Mouse (Mus musculus) myocyte (in vitro differentiated cells): ENCODE measurements around the gene Ski. TPM values are rescaled to one million over a fixed set of nuclear protein-coding genes. Genes with fewer than 3 reads are reported as not detected.

Experiments
- H3K27me3 ChIP-seq: one replicate; pipeline ENCODE4 v1.6.1; 2011; ENCODE audit not compliant: control insufficient read depth, insufficient read depth, insufficient read length
- H3K36me3 ChIP-seq: one replicate; pipeline ENCODE4 v1.6.1; 2011; ENCODE audit not compliant: control insufficient read depth, insufficient read depth
- H3K4me2 ChIP-seq: one replicate; pipeline ENCODE4 v1.6.1; 2011; ENCODE audit warnings: low read depth, control low read depth
- H3K4me3 ChIP-seq: one replicate; pipeline ENCODE4 v1.5.1; 2011; ENCODE audit warnings: mild to moderate bottlenecking, control low read depth, moderate library complexity
- H3K79me2 ChIP-seq: one replicate; pipeline ENCODE4 v1.6.1; 2011; ENCODE audit not compliant: control insufficient read depth, insufficient read depth
- H3ac ChIP-seq: one replicate; pipeline ENCODE4 v1.6.1; 2011; ENCODE audit not compliant: control insufficient read depth, insufficient read length
- CEBPB ChIP-seq: IDR thresholded peaks from 2 replicates; pipeline ENCODE4 v1.6.1; 2011; ENCODE audit warnings: mild to moderate bottlenecking, moderate library complexity; ENCODE audit not compliant: poor library complexity, insufficient read depth, severe bottlenecking
- E2F4 ChIP-seq: IDR thresholded peaks from one replicate; pipeline ENCODE4 v1.6.1; 2011; ENCODE audit warnings: mild to moderate bottlenecking, control low read depth, moderate library complexity; ENCODE audit not compliant: insufficient read depth
- MAX ChIP-seq: IDR thresholded peaks from one replicate; pipeline ENCODE4 v1.6.1; 2011; ENCODE audit warnings: low read depth, mild to moderate bottlenecking, control low read depth
- MYOD1 ChIP-seq, 3 experiments: IDR thresholded peaks; one replicate each; pipeline ENCODE4 v1.6.1; 2011; ENCODE audit warnings: control low read depth in 2 of 3, low read depth in 2 of 3, mild to moderate bottlenecking in 2 of 3, moderate library complexity in 1 of 3; ENCODE audit not compliant: insufficient read length in 2 of 3, control insufficient read depth in 1 of 3
- MYOG ChIP-seq, 3 experiments: IDR thresholded peaks; one replicate each; pipeline ENCODE4 v1.6.1; 2011; ENCODE audit warnings: control low read depth in 2 of 3, low read depth in 2 of 3, mild to moderate bottlenecking in 2 of 3; ENCODE audit not compliant: insufficient read length in 2 of 3, control insufficient read depth in 1 of 3, insufficient read depth in 1 of 3
- POLR2A ChIP-seq: IDR thresholded peaks from one replicate; pipeline ENCODE4 v1.6.1; 2011; ENCODE audit warnings: low read depth, mild to moderate bottlenecking, control low read depth, moderate library complexity; ENCODE audit not compliant: insufficient read length
- POLR2AphosphoS2 ChIP-seq: IDR thresholded peaks from one replicate; pipeline ENCODE4 v1.6.1; 2011; ENCODE audit warnings: low read depth, control low read depth; ENCODE audit not compliant: insufficient read length
- REST ChIP-seq: IDR thresholded peaks from one replicate; pipeline ENCODE4 v1.6.1; 2011; ENCODE audit warnings: mild to moderate bottlenecking, control low read depth, moderate library complexity; ENCODE audit not compliant: insufficient read depth, insufficient read length
- SRF ChIP-seq: IDR thresholded peaks from one replicate; pipeline ENCODE4 v1.6.1; 2011; ENCODE audit warnings: low read depth; ENCODE audit not compliant: control insufficient read depth, insufficient read length
- TCF12 ChIP-seq: IDR thresholded peaks from one replicate; pipeline ENCODE4 v1.6.1; 2011; ENCODE audit warnings: mild to moderate bottlenecking, control low read depth; ENCODE audit not compliant: poor library complexity, insufficient read depth, severe bottlenecking
- TCF3 ChIP-seq: IDR thresholded peaks from one replicate; pipeline ENCODE4 v1.6.1; 2011; ENCODE audit warnings: low read depth, control low read depth; ENCODE audit not compliant: insufficient read length
- USF1 ChIP-seq: IDR thresholded peaks from one replicate; pipeline ENCODE4 v1.6.1; 2011; ENCODE audit warnings: low read depth, mild to moderate bottlenecking, control low read depth, moderate library complexity
- polyA plus RNA-seq: library from polyadenylated mRNA; unstranded; fragments of >200 nt; fragmentation: generic; extraction: Trizol; gene quantifications from one replicate; pipeline ENCODE4 v1.2.1, GENCODE M21; 2012; ENCODE audit warnings: missing spikeins

Gene Ski
- polyA plus RNA-seq, 1 experiment, result 54.5 TPM

GRCm38 (mm10) chr4:155171961-155172533 lies 50.3 kb downstream of the Ski start:
- Histone ChIP-seq H3K4me2 (peak overlapping the region; percentile 90), H3K4me3 (peak overlapping the region; percentile 17)

GRCm38 (mm10) chr4:155170614-155171212 lies 51.7 kb downstream of the Ski start:
- TF ChIP-seq SRF, result no peak
- peak in 2 of 3 experiments; percentile 34 to 65 for TF ChIP-seq MYOG (IDR thresholded peaks at IDR 0.05; ENCODE audit: control insufficient read depth in 1 of 3, insufficient read depth in 1 of 3, insufficient read length in 2 of 3, low read depth in 2 of 3)
- TF ChIP-seq MYOD1 (IDR thresholded peaks at IDR 0.05; ENCODE audit: control insufficient read depth in 1 of 3, insufficient read length in 2 of 3, low read depth in 2 of 3), result peak in 2 of 3 experiments; percentile 57 to 79
- peak; percentile 39 for TF ChIP-seq TCF12
- TF ChIP-seq POLR2AphosphoS2, result peak; percentile 55
- no peak for TF ChIP-seq TCF3
- TF ChIP-seq REST, result no peak
- TF ChIP-seq E2F4, result no peak
- Histone ChIP-seq H3K27me3 (no peaks in the 10 kb centered on the region), H3K36me3 (no peaks in the 10 kb centered on the region), H3K4me3 (no peak overlapping the region), H3K4me2 (peak overlapping the region; percentile 24), H3ac (no peak overlapping the region), H3K79me2 (peaks cover 84% of the 10 kb centered on the region)

More at GRCm38 (mm10) chr4:155171961-155172533, 50.3 kb downstream of the Ski start:
- Histone ChIP-seq H3K79me2 (peaks cover 84% of the 10 kb centered on the region), H3ac (no peak overlapping the region), H3K36me3 (no peaks in the 10 kb centered on the region), H3K27me3 (no peaks in the 10 kb centered on the region)
- no peak for TF ChIP-seq MAX
- TF ChIP-seq POLR2A, result peak; percentile 1

- TF ChIP-seq POLR2A, result no peak
- no peak for TF ChIP-seq CEBPB
- no peak for TF ChIP-seq REST
- TF ChIP-seq MYOD1 (IDR thresholded peaks at IDR 0.05; ENCODE audit: control insufficient read depth in 1 of 3, insufficient read length in 2 of 3, low read depth in 2 of 3), result no peak
- TF ChIP-seq E2F4, result no peak
- TF ChIP-seq SRF, result no peak
- H3K4me2 ChIP-seq, result no peak overlapping the region
- peaks cover 84% of the 10 kb centered on the region for H3K79me2 ChIP-seq
- H3K36me3 ChIP-seq, result no peaks in the 10 kb centered on the region
- no peak overlapping the region for H3K4me3 ChIP-seq
- H3ac ChIP-seq, result no peak overlapping the region
- no peaks in the 10 kb centered on the region for H3K27me3 ChIP-seq
Observed at GRCm38 (mm10) chr4:155168835-155169252, 53.5 kb downstream of the Ski start.

- no peak overlapping the region for H3ac ChIP-seq
- no peak for TF ChIP-seq MYOD1 (IDR thresholded peaks at IDR 0.05; ENCODE audit: control insufficient read depth in 1 of 3, insufficient read length in 2 of 3, low read depth in 2 of 3)
- TF ChIP-seq TCF12, result no peak
- no peak overlapping the region for H3K4me3 ChIP-seq
Observed at GRCm38 (mm10) chr4:155165861-155166260, 56.5 kb downstream of the Ski start.

GRCm38 (mm10) chr4:155164550-155164949 lies 57.8 kb downstream of the Ski start:
- TF ChIP-seq TCF3 (no peak), REST (no peak), MYOG (IDR thresholded peaks at IDR 0.05; ENCODE audit: control insufficient read depth in 1 of 3, insufficient read depth in 1 of 3, insufficient read length in 2 of 3, low read depth in 2 of 3) (peak; percentile 5 to 84 (median 34)), E2F4 (no peak), MAX (no peak), MYOD1 (IDR thresholded peaks at IDR 0.05; ENCODE audit: control insufficient read depth in 1 of 3, insufficient read length in 2 of 3, low read depth in 2 of 3) (peak in 2 of 3 experiments; percentile 8 to 87), CEBPB (no peak), POLR2A (no peak), TCF12 (peak; percentile 10), USF1 (no peak), SRF (no peak), POLR2AphosphoS2 (no peak)
- Histone ChIP-seq H3K27me3 (no peaks in the 10 kb centered on the region), H3K4me3 (no peak overlapping the region), H3ac (no peak overlapping the region), H3K4me2 (peak overlapping the region; percentile 62), H3K79me2 (peaks cover 89% of the 10 kb centered on the region), H3K36me3 (peaks cover 10% of the 10 kb centered on the region)

More at GRCm38 (mm10) chr4:155165861-155166260, 56.5 kb downstream of the Ski start:
- Histone ChIP-seq H3K36me3 (no peaks in the 10 kb centered on the region), H3K4me2 (no peak overlapping the region), H3K79me2 (peaks cover 89% of the 10 kb centered on the region), H3K27me3 (no peaks in the 10 kb centered on the region)
